Mouse (Mus musculus): Measurements from ENCODE around the gene Tubb3. TPM values are rescaled to one million over a fixed set of nuclear protein-coding genes. Genes with fewer than 3 reads are reported as not detected.

The Tubb3 gene
- total and polyA plus RNA-seq, 3 experiments = 1.8 to 3.1 (median 2.2) TPM

DNA sequence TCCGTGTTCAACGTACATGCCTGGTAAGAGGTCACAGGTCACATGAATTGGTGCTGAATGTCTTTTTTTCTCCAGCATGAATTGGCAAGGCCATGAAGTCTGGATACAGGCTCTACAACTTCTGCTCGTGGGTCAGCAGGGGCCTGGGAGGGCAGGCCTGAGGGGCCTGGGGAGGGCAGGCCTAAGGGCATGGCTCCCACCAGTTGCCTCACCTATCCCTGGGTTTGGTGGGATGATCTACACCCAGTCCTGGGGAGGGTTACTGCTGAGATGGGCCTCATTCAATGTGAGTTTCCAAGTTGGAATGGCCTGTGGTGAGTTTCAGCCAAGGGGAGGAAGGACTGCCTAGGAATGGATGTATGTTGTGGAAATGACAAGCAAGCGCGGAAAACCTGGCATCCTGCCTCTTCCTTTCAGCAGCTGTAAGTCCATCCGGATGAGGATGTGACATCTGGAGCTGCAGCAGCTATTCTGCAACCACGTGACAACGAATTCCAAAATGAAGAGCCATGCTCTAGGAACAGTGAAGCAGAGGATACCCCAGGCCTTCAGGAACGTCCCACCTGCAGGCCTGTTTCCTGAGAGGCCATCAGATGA lies 8.4 kb upstream of the Tubb3 start:
- H3K4me2 ChIP-seq (ENCODE audit: insufficient read depth, low read depth, poor library complexity, severe bottlenecking) = no peak overlapping the region
- H3K4me1 ChIP-seq (ENCODE audit: control insufficient read depth in 1 of 2, insufficient read depth in 2 of 2) = peaks cover 2 to 11% of the 10 kb centered on the region in 2 experiments
- H3K27me3 ChIP-seq (replicated peaks) = peaks cover 5% of the 10 kb centered on the region
- no peak overlapping the region for H3K27ac ChIP-seq (ENCODE audit: insufficient read depth, low read depth)
- dilution Hi-C loops (cut with MboI; ENCODE audit: extremely low pct_ligation_motif_present, extremely low pct_unique_long_range_greater_than_20kb, low sequenced_read_pairs) (no loop called here), in situ Hi-C loops (cut with MboI; ENCODE audit: low pct_ligation_motif_present, low pct_unique_long_range_greater_than_20kb, low sequenced_read_pairs) (no loop called here)
- H3K9me3 ChIP-seq (replicated peaks; ENCODE audit: low read length) = no peaks in the 10 kb centered on the region
- TF ChIP-seq POLR2AphosphoS2 (IDR thresholded peaks at IDR 0.05; ENCODE audit: low read depth, low read length) (peak; percentile 31; the same call in 1 of the 2 replicates), NELFE (IDR thresholded peaks at IDR 0.05; ENCODE audit: low read depth, low read length) (no peak)
- H3K9ac ChIP-seq (ENCODE audit: insufficient read depth, low read depth) = no peak overlapping the region
- DNase-seq (ENCODE audit: extremely low read depth) = no peak
- no peak overlapping the region for H3K4me3 ChIP-seq (replicated peaks in 1 of 3; ENCODE audit: low read depth in 2 of 3, low read length in 2 of 3, poor library complexity in 1 of 3)
- peaks cover 49 to 64% of the 10 kb centered on the region in 2 experiments for H3K36me3 ChIP-seq (replicated peaks in 1 of 2; ENCODE audit: control insufficient read depth in 1 of 2, insufficient read depth in 1 of 2, low read length in 1 of 2)
- H3K79me2 ChIP-seq (replicated peaks; ENCODE audit: control insufficient read depth, extremely low read depth, insufficient read depth, poor library complexity, severe bottlenecking) = no peaks in the 10 kb centered on the region

DNA sequence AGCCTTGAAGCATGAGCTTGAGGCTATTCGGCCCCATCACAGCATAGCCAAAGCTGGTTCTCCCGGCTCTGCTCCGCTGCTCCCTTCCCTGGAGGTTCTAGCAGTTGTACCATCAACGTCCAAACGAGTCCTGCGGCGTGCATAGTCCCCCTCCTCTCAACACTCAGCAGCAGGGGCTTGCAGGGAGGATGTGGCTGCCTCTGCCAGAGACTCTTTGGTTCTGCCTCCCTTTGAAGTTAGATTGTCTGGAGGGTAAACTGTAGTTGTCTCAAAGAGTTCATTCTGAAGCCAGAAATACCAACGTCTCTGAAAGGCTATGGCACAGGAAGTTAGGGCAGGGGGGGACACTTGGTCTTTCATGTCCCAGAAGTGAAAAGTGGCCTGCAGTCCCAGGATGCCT lies 6.7 kb upstream of the Tubb3 start:
- H3K27me3 ChIP-seq (replicated peaks) = peaks cover 19% of the 10 kb centered on the region
- H3K4me3 ChIP-seq (replicated peaks in 1 of 3; ENCODE audit: low read depth in 2 of 3, low read length in 2 of 3, poor library complexity in 1 of 3) = no peak overlapping the region
- no peak for DNase-seq (ENCODE audit: extremely low read depth)
- H3K9ac ChIP-seq (ENCODE audit: insufficient read depth, low read depth) = no peak overlapping the region
- H3K9me3 ChIP-seq (replicated peaks; ENCODE audit: low read length) = no peaks in the 10 kb centered on the region
- H3K79me2 ChIP-seq (replicated peaks; ENCODE audit: control insufficient read depth, extremely low read depth, insufficient read depth, poor library complexity, severe bottlenecking) = no peaks in the 10 kb centered on the region
- no peak overlapping the region for H3K4me2 ChIP-seq (ENCODE audit: insufficient read depth, low read depth, poor library complexity, severe bottlenecking)
- H3K4me1 ChIP-seq (ENCODE audit: control insufficient read depth in 1 of 2, insufficient read depth in 2 of 2) = peaks cover 13 to 27% of the 10 kb centered on the region in 2 experiments
- TF ChIP-seq MAZ (IDR thresholded peaks at IDR 0.05; ENCODE audit: low read depth, low read length) = no peak
- no peak for TF ChIP-seq TCF12 (IDR thresholded peaks at IDR 0.05; ENCODE audit: low read depth, low read length)
- no peak for TF ChIP-seq POLR2A (IDR thresholded peaks at IDR 0.05; ENCODE audit: low read depth, low read length)
- no peak for TF ChIP-seq E2F4 (IDR thresholded peaks at IDR 0.05; ENCODE audit: insufficient replicate concordance, low read depth, low read length)
- no peak for TF ChIP-seq ZC3H11A (IDR thresholded peaks at IDR 0.05; ENCODE audit: low read depth, low read length)
- TF ChIP-seq GABPA (IDR thresholded peaks at IDR 0.05; ENCODE audit: insufficient replicate concordance, low read depth, low read length) = no peak
- no peak for TF ChIP-seq HCFC1 (IDR thresholded peaks at IDR 0.05; ENCODE audit: low read depth, low read length)
- TF ChIP-seq USF1 (IDR thresholded peaks at IDR 0.05; ENCODE audit: low read depth, low read length) = no peak
- TF ChIP-seq BHLHE40 (IDR thresholded peaks at IDR 0.05; ENCODE audit: low read depth, low read length) = no peak
- TF ChIP-seq CHD1 (IDR thresholded peaks at IDR 0.05; ENCODE audit: low read depth, low read length) = no peak
- no peak for TF ChIP-seq RAD21 (IDR thresholded peaks at IDR 0.05; ENCODE audit: low read depth, low read length)
- TF ChIP-seq NELFE (IDR thresholded peaks at IDR 0.05; ENCODE audit: low read depth, low read length) = no peak
- no peak for TF ChIP-seq USF2 (conservative IDR thresholded peaks at IDR 0.05; ENCODE audit: low read depth, low read length)
- TF ChIP-seq UBTF (IDR thresholded peaks at IDR 0.05; ENCODE audit: low read depth, low read length) = no peak
- TF ChIP-seq MAX (IDR thresholded peaks at IDR 0.05; ENCODE audit: low read length) = no peak
- no peak for TF ChIP-seq ZNF384 (IDR thresholded peaks at IDR 0.05; ENCODE audit: low read depth, low read length)
- TF ChIP-seq MEF2A (IDR thresholded peaks at IDR 0.05; ENCODE audit: borderline replicate concordance, low read depth, low read length) = no peak
- no peak for TF ChIP-seq CTCF (conservative IDR thresholded peaks at IDR 0.05 in 1 of 2, IDR thresholded peaks at IDR 0.05 in 1 of 2; ENCODE audit: low read depth in 2 of 2, low read length in 2 of 2)
- in situ Hi-C loops (cut with MboI; ENCODE audit: low pct_ligation_motif_present, low pct_unique_long_range_greater_than_20kb, low sequenced_read_pairs) (no loop called here), dilution Hi-C loops (cut with MboI; ENCODE audit: extremely low pct_ligation_motif_present, extremely low pct_unique_long_range_greater_than_20kb, low sequenced_read_pairs) (no loop called here)
- no peak overlapping the region for H3K27ac ChIP-seq (ENCODE audit: insufficient read depth, low read depth)
- peaks cover 32 to 47% of the 10 kb centered on the region in 2 experiments for H3K36me3 ChIP-seq (replicated peaks in 1 of 2; ENCODE audit: control insufficient read depth in 1 of 2, insufficient read depth in 1 of 2, low read length in 1 of 2)
